Mouse (Mus musculus) left cerebral cortex, adult 2 months (tissue): Measurements from ENCODE around the gene Malsu1. TPM values are rescaled to one million over a fixed set of nuclear protein-coding genes. Genes with fewer than 3 reads are reported as not detected.

Source experiments
- DNase-seq, 2 experiments: peaks; one replicate each; pipeline ENCODE4 v3.0.0; 2021 to 2022; ENCODE audit warnings: low spot score in 2 of 2, mixed read lengths in 1 of 2; ENCODE audit errors: extremely low spot score in 1 of 2
- H3K27ac ChIP-seq: fragments of 200-600 bp; 2 replicates; pipeline ENCODE4 v1.8.1; 2022
- H3K4me3 ChIP-seq: fragments of 200-600 bp; 2 replicates; pipeline ENCODE4 v1.8.1; 2022
- CTCF ChIP-seq: fragments of 200-600 bp; IDR thresholded peaks from 2 replicates; pipeline ENCODE4 v1.8.1; 2022; ENCODE audit warnings: antibody characterized with exemption, mild to moderate bottlenecking, moderate library complexity
- intact Hi-C: fragments of 180-260 bp; cut with DNase I; formaldehyde crosslinking; loops from one replicate; pipeline ENCODE4 v1.15.1; 2025
- total RNA-seq, 2 experiments: library from RNA; stranded (reverse); gene quantifications; 2 replicates each; pipeline ENCODE4 v1.2.3; 2021

Gene Malsu1
- total RNA-seq, 2 experiments from 2014 or later = 25.9 to 30.6 TPM

- intact Hi-C loops = no loop called here
- Histone ChIP-seq H3K4me3 (no peak overlapping the region), H3K27ac (no peak overlapping the region)
- no peak for DNase-seq
- TF ChIP-seq CTCF = no peak
These were observed 46.0 kb downstream of the Malsu1 start for GRCm38 (mm10) chr6:49119462-49120135.

- intact Hi-C loops = no loop called here
- H3K4me3 ChIP-seq = no peak overlapping the region
- no peak overlapping the region for H3K27ac ChIP-seq
- no peak for TF ChIP-seq CTCF
- no peak for DNase-seq
These were observed 46.8 kb downstream of the Malsu1 start for GRCm38 (mm10) chr6:49120370-49120769.

- no peak for DNase-seq
- intact Hi-C loops = no loop called here
- H3K27ac ChIP-seq = no peak overlapping the region
- no peak overlapping the region for H3K4me3 ChIP-seq
- TF ChIP-seq CTCF = no peak
These were observed 56.7 kb downstream of the Malsu1 start for GRCm38 (mm10) chr6:49130328-49130727.

GRCm38 (mm10) chr6:49131855-49132254 lies 58.3 kb downstream of the Malsu1 start:
- intact Hi-C loops = no loop called here
- DNase-seq = no peak
- no peak for TF ChIP-seq CTCF
- Histone ChIP-seq H3K4me3 (no peak overlapping the region), H3K27ac (no peak overlapping the region)

- no peak overlapping the region for H3K27ac ChIP-seq
- intact Hi-C loops = no loop called here
- no peak for DNase-seq
- no peak for TF ChIP-seq CTCF
- no peak overlapping the region for H3K4me3 ChIP-seq
These were observed 58.9 kb downstream of the Malsu1 start for GRCm38 (mm10) chr6:49132352-49133090.

Other genes starting within 250 kb of the Malsu1 start
- 10 to 100 TPM; 27.9 to 34.0 TPM for gene Tmem176a, start 232.9 kb upstream of the Malsu1 start, total RNA-seq
- 10 to 100 TPM; 50.5 to 51.6 TPM for gene Tmem176b, start 232.3 kb upstream of the Malsu1 start, total RNA-seq
- gene Aoc1, start 200.9 kb upstream of the Malsu1 start, total RNA-seq = not detected
- gene 1600015I10Rik, start 143.9 kb upstream of the Malsu1 start, total RNA-seq = not detected
- gene Doxl2, start 98.8 kb upstream of the Malsu1 start, total RNA-seq = not detected
- gene Svs1, start 86.9 kb upstream of the Malsu1 start, total RNA-seq = not detected
- 1 to 10 TPM; 1.3 to 2.5 TPM for gene Gpnmb, start 37.2 kb upstream of the Malsu1 start, total RNA-seq
- gene Igf2bp3, start 141.2 kb downstream of the Malsu1 start, total RNA-seq = under 1 TPM in 1 of 2 experiments, not detected in 1; 0.35 TPM
- gene Tra2a, start 190.2 kb downstream of the Malsu1 start, total RNA-seq = 10 to 100 TPM; 75.5 to 90.0 TPM
- 1 to 10 TPM; 7.9 to 9.0 TPM for gene Ccdc126, start 245.5 kb downstream of the Malsu1 start, total RNA-seq